Mouse (Mus musculus) midbrain, embryonic 10.5 days (tissue): ENCODE results near the gene Nsrp1. TPM values are rescaled to one million over a fixed set of nuclear protein-coding genes. Genes with fewer than 3 reads are reported as not detected.
"Not testable (repeated sequence)": the region's sequence is repeated elsewhere in the genome, so short reads cannot be mapped to it uniquely, and the experiment has no call there.

ENCODE experiments used
- DNase-seq: peaks from one replicate; pipeline ENCODE4 v3.0.0-alpha.2; 2017; ENCODE audit warnings: low spot score
- H3K27ac ChIP-seq: fragments of 300-500 bp; sonication (generic); replicated peaks from 2 replicates; pipeline ENCODE4 v1.5.1; 2016; ENCODE audit warnings: mild to moderate bottlenecking
- H3K27me3 ChIP-seq: fragments of 300-500 bp; sonication (generic); 2 replicates; pipeline ENCODE4 v1.6.1; 2016; ENCODE audit warnings: low read depth, mild to moderate bottlenecking; ENCODE audit not compliant: poor library complexity, severe bottlenecking
- H3K36me3 ChIP-seq: fragments of 300-500 bp; sonication (generic); 2 replicates; pipeline ENCODE4 v1.6.1; 2016; ENCODE audit warnings: mild to moderate bottlenecking, moderate library complexity
- H3K4me1 ChIP-seq: fragments of 300-500 bp; sonication (generic); 2 replicates; pipeline ENCODE4 v1.6.1; 2016
- H3K4me3 ChIP-seq: fragments of 300-500 bp; sonication (generic); 2 replicates; pipeline ENCODE4 v1.5.1; 2016; ENCODE audit warnings: mild to moderate bottlenecking, moderate library complexity
- H3K9me3 ChIP-seq: fragments of 300-500 bp; sonication (generic); replicated peaks from 2 replicates; pipeline ENCODE4 v1.6.1; 2016; ENCODE audit warnings: mild to moderate bottlenecking
- WGBS: fragments of 180-500 bp; shearing (Covaris S2); methylation state at CpG from one replicate; pipeline ENCODE4 v1.1.7; 2016; 5-methylcytosine and 5-hydroxymethylcytosine counted together
- polyA plus RNA-seq: library from polyadenylated mRNA; unstranded; fragments of >200 nt; fragmentation: Nextera tagmentation; extraction: Ambion mirVana; gene quantifications from 2 replicates; pipeline ENCODE4 v1.2.1, GENCODE M21; 2016

Gene Nsrp1
- polyA plus RNA-seq, 1 experiment from 2014 or later: 52.4 TPM

GRCm38 (mm10) chr11:77089162-77089561 lies 10.9 kb upstream of the Nsrp1 start:
- Histone ChIP-seq H3K27ac (no peak overlapping the region), H3K9me3 (no peaks in the 10 kb centered on the region), H3K4me1 (0 out of 2 replicates have a peak, but pooled peaks cover 4% of the 10 kb centered on the region), H3K36me3 (no peaks in the 10 kb centered on the region), H3K27me3 (no peaks in the 10 kb centered on the region; the same call in 1 of the 2 replicates), H3K4me3 (no peak overlapping the region)
- DNase-seq: no peak
- 77% methylated on average over 2 of the region's 2 CpGs for WGBS

GRCm38 (mm10) chr11:77087004-77087403 lies 8.8 kb upstream of the Nsrp1 start:
- Histone ChIP-seq H3K27me3 (no peaks in the 10 kb centered on the region), H3K27ac (no peak overlapping the region), H3K4me1 (no peaks in the 10 kb centered on the region), H3K36me3 (no peaks in the 10 kb centered on the region), H3K4me3 (no peak overlapping the region), H3K9me3 (no peaks in the 10 kb centered on the region)
- no peak for DNase-seq
- 80% methylated on average over 2 of the region's 2 CpGs for WGBS

- H3K36me3 ChIP-seq: no peaks in the 10 kb centered on the region
- DNase-seq: no peak
- H3K27ac ChIP-seq: no peak overlapping the region
- H3K27me3 ChIP-seq: no peaks in the 10 kb centered on the region
- 62% methylated on average over 5 of the region's 5 CpGs for WGBS
- H3K4me3 ChIP-seq: no peak overlapping the region
- no peaks in the 10 kb centered on the region for H3K4me1 ChIP-seq
- H3K9me3 ChIP-seq: no peaks in the 10 kb centered on the region
Measured at GRCm38 (mm10) chr11:77084001-77084682, 5.9 kb upstream of the Nsrp1 start.

- Histone ChIP-seq H3K9me3 (no peaks in the 10 kb centered on the region), H3K27ac (no peak overlapping the region), H3K4me1 (peaks cover 14% of the 10 kb centered on the region), H3K27me3 (no peaks in the 10 kb centered on the region), H3K4me3 (no peak overlapping the region), H3K36me3 (peaks cover 19% of the 10 kb centered on the region)
- DNase-seq: no peak
- WGBS: 96% methylated on average over 1 of the region's 1 CpGs
Measured at GRCm38 (mm10) chr11:77079361-77079760, 1.1 kb upstream of the Nsrp1 start.

GRCm38 (mm10) chr11:77077792-77078191 lies 443 bp downstream of the Nsrp1 start:
- Histone ChIP-seq H3K4me1 (peaks cover 14% of the 10 kb centered on the region), H3K36me3 (peaks cover 35% of the 10 kb centered on the region), H3K27ac (peak overlapping the region; percentile 95), H3K27me3 (no peaks in the 10 kb centered on the region), H3K4me3 (peak overlapping the region; percentile 94), H3K9me3 (no peaks in the 10 kb centered on the region)
- DNase-seq: no peak
- WGBS: 3% methylated on average over 16 of the region's 16 CpGs

GRCm38 (mm10) chr11:77077331-77077730 lies 904 bp downstream of the Nsrp1 start:
- not testable (repeated sequence) for DNase-seq, H3K9me3 ChIP-seq, H3K27me3 ChIP-seq
- H3K4me1 ChIP-seq: peaks cover 14% of the 10 kb centered on the region
- 61% methylated on average over 4 of the region's 4 CpGs for WGBS
- H3K36me3 ChIP-seq: peaks cover 39% of the 10 kb centered on the region
- H3K27ac ChIP-seq: peak overlapping the region; percentile 95
- peak overlapping the region; percentile 94 for H3K4me3 ChIP-seq

GRCm38 (mm10) chr11:77070721-77071120 lies 7.5 kb downstream of the Nsrp1 start:
- Histone ChIP-seq H3K4me3 (no peak overlapping the region), H3K4me1 (no peaks in the 10 kb centered on the region), H3K27ac (no peak overlapping the region), H3K27me3 (no peaks in the 10 kb centered on the region), H3K36me3 (peaks cover 75% of the 10 kb centered on the region), H3K9me3 (no peaks in the 10 kb centered on the region)
- 84% methylated on average over 4 of the region's 4 CpGs for WGBS
- no peak for DNase-seq

GRCm38 (mm10) chr11:77068825-77069224 lies 9.4 kb downstream of the Nsrp1 start:
- Histone ChIP-seq H3K27ac (no peak overlapping the region), H3K36me3 (peaks cover 60% of the 10 kb centered on the region), H3K9me3 (no peaks in the 10 kb centered on the region), H3K4me3 (no peak overlapping the region), H3K4me1 (no peaks in the 10 kb centered on the region), H3K27me3 (no peaks in the 10 kb centered on the region)
- no peak for DNase-seq
- 94% methylated on average over 4 of the region's 4 CpGs for WGBS

GRCm38 (mm10) chr11:77063406-77063805 lies 14.8 kb downstream of the Nsrp1 start:
- Histone ChIP-seq H3K9me3 (no peaks in the 10 kb centered on the region), H3K4me1 (no peaks in the 10 kb centered on the region), H3K4me3 (no peak overlapping the region), H3K27ac (no peak overlapping the region), H3K36me3 (peaks cover 24% of the 10 kb centered on the region), H3K27me3 (no peaks in the 10 kb centered on the region)
- WGBS: 91% methylated on average over 2 of the region's 2 CpGs
- no peak for DNase-seq

- 85% methylated on average over 5 of the region's 5 CpGs for WGBS
- Histone ChIP-seq H3K4me3 (no peak overlapping the region), H3K9me3 (no peaks in the 10 kb centered on the region), H3K36me3 (peaks cover 17% of the 10 kb centered on the region), H3K27ac (no peak overlapping the region), H3K27me3 (no peaks in the 10 kb centered on the region), H3K4me1 (no peaks in the 10 kb centered on the region)
- DNase-seq: no peak
Measured at GRCm38 (mm10) chr11:77061951-77062350, 16.3 kb downstream of the Nsrp1 start.

- Histone ChIP-seq H3K36me3 (peaks cover 41% of the 10 kb centered on the region), H3K9me3 (no peaks in the 10 kb centered on the region), H3K4me3 (no peak overlapping the region), H3K4me1 (no peaks in the 10 kb centered on the region), H3K27ac (no peak overlapping the region), H3K27me3 (no peaks in the 10 kb centered on the region)
- no peak for DNase-seq
- WGBS: 82% methylated on average over 2 of the region's 2 CpGs
Measured at GRCm38 (mm10) chr11:77042816-77043215, 35.4 kb downstream of the Nsrp1 start.

- Histone ChIP-seq H3K27ac (no peak overlapping the region), H3K36me3 (peaks cover 32% of the 10 kb centered on the region), H3K27me3 (no peaks in the 10 kb centered on the region), H3K9me3 (no peaks in the 10 kb centered on the region), H3K4me3 (no peak overlapping the region), H3K4me1 (no peaks in the 10 kb centered on the region)
- 85% methylated on average over 4 of the region's 4 CpGs for WGBS
- no peak for DNase-seq
Measured at GRCm38 (mm10) chr11:77041891-77042290, 36.3 kb downstream of the Nsrp1 start.

- H3K27me3 ChIP-seq: no peaks in the 10 kb centered on the region
- H3K27ac ChIP-seq: no peak overlapping the region
- DNase-seq: no peak
- no peaks in the 10 kb centered on the region for H3K36me3 ChIP-seq
- WGBS: 77% methylated on average over 14 of the region's 14 CpGs
- H3K4me3 ChIP-seq: no peak overlapping the region
- no peaks in the 10 kb centered on the region for H3K9me3 ChIP-seq
- H3K4me1 ChIP-seq: no peaks in the 10 kb centered on the region
Measured at GRCm38 (mm10) chr11:77031151-77031934, 46.9 kb downstream of the Nsrp1 start.
